Mouse (Mus musculus): ENCODE measurements around the gene Slit3. TPM values are rescaled to one million over a fixed set of nuclear protein-coding genes. Genes with fewer than 3 reads are reported as not detected.

Gene Slit3
- polyA plus RNA-seq, 1 experiment from 2014 or later, result 5.9 TPM

DNA sequence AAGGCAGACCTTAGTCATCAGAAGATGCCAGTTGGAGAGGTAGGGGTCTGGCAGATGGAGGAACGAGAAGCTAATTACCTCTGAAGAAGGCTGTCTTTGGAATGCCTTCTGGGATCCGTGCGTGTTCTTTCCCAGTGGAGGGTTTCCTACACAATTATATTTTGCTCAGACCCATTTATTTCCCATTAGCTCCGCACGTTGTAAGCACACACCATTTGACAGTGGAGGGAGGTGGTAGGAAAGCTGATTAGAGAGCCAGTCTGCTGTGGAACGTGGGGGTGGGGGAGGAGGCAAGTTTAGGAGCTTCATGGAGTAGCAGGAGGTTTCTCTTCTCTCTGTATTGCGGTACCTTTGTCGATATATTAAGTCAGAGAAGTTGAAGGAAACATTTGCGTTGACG is 530.3 kb downstream of the Slit3 start:
- H3K27ac ChIP-seq (ENCODE audit: low read length), result no peak overlapping the region
- H3K4me3 ChIP-seq (ENCODE audit: low read length), result no peak overlapping the region
- no peak overlapping the region for H3K4me2 ChIP-seq (ENCODE audit: low read depth, low read length)
- no peak overlapping the region for H3K9ac ChIP-seq (ENCODE audit: low read depth, low read length)
- H3K36me3 ChIP-seq (ENCODE audit: control insufficient read depth, insufficient read depth, low read length), result no peaks in the 10 kb centered on the region
- 89% methylated on average over 10 of the region's 10 CpGs for WGBS
- H3K9me3 ChIP-seq (ENCODE audit: control insufficient read depth, low read length), result no peaks in the 10 kb centered on the region
- H3K4me1 ChIP-seq (ENCODE audit: control insufficient read depth, insufficient read depth, low read length), result no peaks in the 10 kb centered on the region
- no peaks in the 10 kb centered on the region for H3K27me3 ChIP-seq (replicated peaks; ENCODE audit: control insufficient read depth, insufficient read depth, low read length)
- no peak for ATAC-seq

DNA sequence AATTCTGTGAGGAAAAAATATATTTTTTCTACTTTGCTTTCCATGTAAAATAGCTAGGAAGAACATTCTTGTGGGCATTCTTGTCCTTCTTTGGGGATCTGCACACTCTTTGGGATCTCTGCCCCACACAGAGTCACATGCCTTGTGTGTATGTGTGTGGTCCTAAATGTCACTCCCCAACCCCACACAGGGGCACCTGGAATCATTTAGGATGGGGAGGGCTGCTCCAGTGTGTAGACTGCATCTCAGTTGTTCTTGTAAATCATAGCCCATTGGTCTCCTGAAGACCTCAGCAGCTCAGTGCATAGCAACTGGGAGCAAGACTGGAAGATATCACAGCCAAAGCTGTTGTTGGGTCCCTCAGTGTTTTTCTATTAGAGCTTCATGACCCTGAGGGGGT is 534.8 kb downstream of the Slit3 start:
- Histone ChIP-seq H3K4me2 (ENCODE audit: low read depth, low read length) (no peak overlapping the region), H3K4me1 (ENCODE audit: control insufficient read depth, insufficient read depth, low read length) (no peaks in the 10 kb centered on the region), H3K27ac (ENCODE audit: low read length) (no peak overlapping the region), H3K9ac (ENCODE audit: low read depth, low read length) (no peak overlapping the region), H3K27me3 (replicated peaks; ENCODE audit: control insufficient read depth, insufficient read depth, low read length) (no peaks in the 10 kb centered on the region), H3K4me3 (ENCODE audit: low read length) (no peak overlapping the region), H3K9me3 (ENCODE audit: control insufficient read depth, low read length) (no peaks in the 10 kb centered on the region), H3K36me3 (ENCODE audit: control insufficient read depth, insufficient read depth, low read length) (no peaks in the 10 kb centered on the region)
- ATAC-seq, result no peak

DNA sequence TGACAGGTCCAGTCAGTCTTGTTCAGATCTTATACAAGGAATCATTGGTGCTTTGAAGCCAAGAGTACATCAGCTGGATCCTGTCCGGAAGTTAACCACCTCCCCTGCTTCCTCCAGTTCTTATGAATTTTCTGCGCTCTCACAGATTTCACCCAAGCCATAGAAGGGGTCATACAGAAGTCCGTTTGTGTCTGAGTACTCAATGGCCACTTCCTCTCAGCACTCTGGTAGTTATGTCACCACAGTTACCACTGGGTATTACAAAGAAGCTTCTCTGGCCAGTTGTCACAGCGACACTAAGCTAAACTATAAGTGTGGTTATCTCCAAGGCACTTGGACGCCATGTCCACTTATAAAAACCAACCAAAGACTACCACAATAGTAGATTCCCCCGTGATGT is 536.6 kb downstream of the Slit3 start:
- no peak overlapping the region for H3K4me3 ChIP-seq (ENCODE audit: low read length)
- no peaks in the 10 kb centered on the region for H3K9me3 ChIP-seq (ENCODE audit: control insufficient read depth, low read length)
- no peak overlapping the region for H3K9ac ChIP-seq (ENCODE audit: low read depth, low read length)
- no peak overlapping the region for H3K27ac ChIP-seq (ENCODE audit: low read length)
- H3K36me3 ChIP-seq (ENCODE audit: control insufficient read depth, insufficient read depth, low read length), result no peaks in the 10 kb centered on the region
- no peak for ATAC-seq
- H3K4me2 ChIP-seq (ENCODE audit: low read depth, low read length), result no peak overlapping the region
- H3K4me1 ChIP-seq (ENCODE audit: control insufficient read depth, insufficient read depth, low read length), result no peaks in the 10 kb centered on the region
- 82% methylated on average over 6 of the region's 6 CpGs for WGBS
- H3K27me3 ChIP-seq (replicated peaks; ENCODE audit: control insufficient read depth, insufficient read depth, low read length), result no peaks in the 10 kb centered on the region

DNA sequence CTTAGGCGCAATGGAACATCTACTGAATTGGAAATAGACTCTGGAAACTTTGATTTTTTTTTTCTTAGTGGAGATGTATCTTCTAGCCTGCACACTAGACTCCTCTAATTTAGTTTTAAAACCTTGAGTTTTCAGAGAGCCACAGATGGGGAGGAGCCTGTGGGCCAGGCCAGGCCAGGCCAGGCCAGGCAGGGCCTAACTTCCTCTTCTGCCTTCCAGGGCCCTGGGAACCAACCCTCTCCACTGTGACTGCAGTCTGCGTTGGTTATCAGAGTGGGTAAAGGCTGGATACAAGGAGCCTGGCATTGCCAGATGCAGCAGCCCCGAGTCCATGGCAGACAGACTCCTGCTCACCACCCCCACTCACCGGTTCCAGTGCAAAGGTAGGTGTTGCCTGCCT is 539.9 kb downstream of the Slit3 start:
- ATAC-seq, result no peak
- no peaks in the 10 kb centered on the region for H3K36me3 ChIP-seq (ENCODE audit: control insufficient read depth, insufficient read depth, low read length)
- H3K9ac ChIP-seq (ENCODE audit: low read depth, low read length), result no peak overlapping the region
- H3K27me3 ChIP-seq (replicated peaks; ENCODE audit: control insufficient read depth, insufficient read depth, low read length), result no peaks in the 10 kb centered on the region
- H3K4me1 ChIP-seq (ENCODE audit: control insufficient read depth, insufficient read depth, low read length), result no peaks in the 10 kb centered on the region
- no peak overlapping the region for H3K27ac ChIP-seq (ENCODE audit: low read length)
- no peaks in the 10 kb centered on the region for H3K9me3 ChIP-seq (ENCODE audit: control insufficient read depth, low read length)
- no peak overlapping the region for H3K4me2 ChIP-seq (ENCODE audit: low read depth, low read length)
- H3K4me3 ChIP-seq (ENCODE audit: low read length), result no peak overlapping the region
- WGBS, result 89% methylated on average over 4 of the region's 4 CpGs

DNA sequence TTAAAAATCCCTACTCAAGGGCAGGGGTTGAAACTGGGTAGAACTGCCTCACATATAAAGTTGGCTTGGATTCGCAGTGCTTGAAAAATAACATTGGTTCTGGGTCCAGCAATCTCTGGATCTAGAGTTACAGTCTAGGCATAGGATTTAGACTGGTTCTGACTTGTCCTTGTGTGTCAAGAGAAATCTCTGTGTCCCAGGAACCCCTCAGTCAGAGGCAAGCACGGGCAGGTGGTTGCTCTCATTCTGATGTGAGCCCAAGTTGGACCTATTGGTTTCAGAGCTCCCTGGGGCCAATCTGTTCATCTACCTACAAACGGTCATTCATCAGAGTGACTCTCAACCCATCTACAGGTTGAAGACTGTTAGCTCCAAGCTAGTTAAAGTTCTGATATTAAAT is 541.9 kb downstream of the Slit3 start:
- H3K27ac ChIP-seq (ENCODE audit: low read length), result no peak overlapping the region
- WGBS, result 88% methylated on average over 3 of the region's 3 CpGs
- H3K27me3 ChIP-seq (replicated peaks; ENCODE audit: control insufficient read depth, insufficient read depth, low read length), result no peaks in the 10 kb centered on the region
- no peaks in the 10 kb centered on the region for H3K9me3 ChIP-seq (ENCODE audit: control insufficient read depth, low read length)
- ATAC-seq, result no peak
- H3K36me3 ChIP-seq (ENCODE audit: control insufficient read depth, insufficient read depth, low read length), result no peaks in the 10 kb centered on the region
- H3K4me1 ChIP-seq (ENCODE audit: control insufficient read depth, insufficient read depth, low read length), result no peaks in the 10 kb centered on the region
- no peak overlapping the region for H3K4me3 ChIP-seq (ENCODE audit: low read length)
- no peak overlapping the region for H3K9ac ChIP-seq (ENCODE audit: low read depth, low read length)
- no peak overlapping the region for H3K4me2 ChIP-seq (ENCODE audit: low read depth, low read length)

DNA sequence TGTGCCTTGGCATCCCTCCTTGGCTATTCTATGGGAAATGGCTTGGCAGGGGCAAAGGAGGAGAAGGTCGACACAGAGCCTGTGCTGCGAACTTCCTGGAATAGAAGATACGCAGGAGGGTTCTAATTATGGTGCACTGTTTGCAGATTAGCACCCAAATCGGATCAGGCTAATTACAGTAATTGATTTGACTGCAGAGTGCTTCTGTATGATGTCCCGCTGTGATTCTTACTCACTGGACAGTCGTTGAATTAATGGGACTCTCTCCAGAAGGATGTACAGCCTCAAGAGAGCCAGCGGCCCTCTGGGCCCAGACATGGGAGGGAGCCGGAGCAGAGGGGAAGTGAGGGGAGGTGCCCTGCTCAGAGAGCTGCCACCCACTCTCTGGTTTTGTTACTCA is 542.6 kb downstream of the Slit3 start:
- ATAC-seq, result peak; percentile 11; the same call in 1 of the 2 replicates
- Histone ChIP-seq H3K9me3 (ENCODE audit: control insufficient read depth, low read length) (no peaks in the 10 kb centered on the region), H3K36me3 (ENCODE audit: control insufficient read depth, insufficient read depth, low read length) (no peaks in the 10 kb centered on the region), H3K4me1 (ENCODE audit: control insufficient read depth, insufficient read depth, low read length) (no peaks in the 10 kb centered on the region), H3K9ac (ENCODE audit: low read depth, low read length) (no peak overlapping the region), H3K27me3 (replicated peaks; ENCODE audit: control insufficient read depth, insufficient read depth, low read length) (no peaks in the 10 kb centered on the region), H3K4me2 (ENCODE audit: low read depth, low read length) (no peak overlapping the region), H3K27ac (ENCODE audit: low read length) (no peak overlapping the region), H3K4me3 (ENCODE audit: low read length) (no peak overlapping the region)
- 71% methylated on average over 8 of the region's 8 CpGs for WGBS

DNA sequence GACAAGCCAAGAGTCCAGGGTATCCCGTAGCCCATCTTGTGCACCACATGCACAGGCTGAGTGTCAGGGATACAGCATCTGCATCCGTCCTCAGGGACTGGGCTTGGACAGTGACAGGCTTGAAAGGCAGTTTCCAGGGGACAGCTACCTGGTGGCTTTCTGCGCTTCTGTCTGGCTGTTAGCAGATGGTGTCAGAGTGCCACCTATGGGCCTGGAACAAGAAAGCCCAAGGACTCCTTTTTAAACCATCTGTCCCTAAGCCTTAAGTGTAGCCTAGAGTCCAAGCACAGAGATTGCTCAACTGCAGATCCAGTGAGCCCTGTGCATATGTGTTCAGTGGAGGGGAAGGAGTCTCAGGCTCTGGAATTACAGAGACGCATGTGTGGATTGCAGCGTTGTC is 544.0 kb downstream of the Slit3 start:
- peak; percentile 34 for ATAC-seq
- Histone ChIP-seq H3K4me1 (ENCODE audit: control insufficient read depth, insufficient read depth, low read length) (no peaks in the 10 kb centered on the region), H3K27ac (ENCODE audit: low read length) (no peak overlapping the region), H3K9ac (ENCODE audit: low read depth, low read length) (no peak overlapping the region), H3K36me3 (ENCODE audit: control insufficient read depth, insufficient read depth, low read length) (no peaks in the 10 kb centered on the region), H3K9me3 (ENCODE audit: control insufficient read depth, low read length) (no peaks in the 10 kb centered on the region), H3K27me3 (replicated peaks; ENCODE audit: control insufficient read depth, insufficient read depth, low read length) (no peaks in the 10 kb centered on the region), H3K4me3 (ENCODE audit: low read length) (no peak overlapping the region), H3K4me2 (ENCODE audit: low read depth, low read length) (no peak overlapping the region)
- WGBS, result 59% methylated on average over 5 of the region's 5 CpGs

DNA sequence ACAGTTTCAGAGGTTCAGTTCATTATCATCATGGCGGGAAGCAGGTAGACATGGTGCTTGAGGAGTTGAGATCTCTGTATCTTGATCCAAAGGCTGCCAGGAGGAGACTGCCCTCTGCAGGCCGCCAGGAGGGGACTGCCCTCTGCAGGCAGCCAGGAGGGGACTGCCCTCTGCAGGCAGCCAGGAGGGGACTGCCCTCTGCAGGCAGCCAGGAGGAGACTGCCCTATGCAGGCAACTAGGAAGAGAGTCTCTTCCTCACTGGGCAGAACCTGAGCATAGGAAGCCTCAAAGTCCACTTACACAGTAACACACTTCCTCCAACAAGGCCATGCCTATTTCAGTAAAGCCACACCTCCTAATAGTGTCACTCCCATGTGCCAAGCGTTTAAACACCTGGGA is 546.4 kb downstream of the Slit3 start:
- Histone ChIP-seq H3K4me1 (ENCODE audit: control insufficient read depth, insufficient read depth, low read length) (no peaks in the 10 kb centered on the region), H3K27me3 (replicated peaks; ENCODE audit: control insufficient read depth, insufficient read depth, low read length) (no peaks in the 10 kb centered on the region), H3K36me3 (ENCODE audit: control insufficient read depth, insufficient read depth, low read length) (no peaks in the 10 kb centered on the region), H3K4me2 (ENCODE audit: low read depth, low read length) (no peak overlapping the region), H3K27ac (ENCODE audit: low read length) (no peak overlapping the region), H3K9me3 (ENCODE audit: control insufficient read depth, low read length) (no peaks in the 10 kb centered on the region), H3K4me3 (ENCODE audit: low read length) (no peak overlapping the region), H3K9ac (ENCODE audit: low read depth, low read length) (no peak overlapping the region)
- ATAC-seq, result peak; percentile 52
- WGBS, result 55% methylated on average over 3 of the region's 3 CpGs

DNA sequence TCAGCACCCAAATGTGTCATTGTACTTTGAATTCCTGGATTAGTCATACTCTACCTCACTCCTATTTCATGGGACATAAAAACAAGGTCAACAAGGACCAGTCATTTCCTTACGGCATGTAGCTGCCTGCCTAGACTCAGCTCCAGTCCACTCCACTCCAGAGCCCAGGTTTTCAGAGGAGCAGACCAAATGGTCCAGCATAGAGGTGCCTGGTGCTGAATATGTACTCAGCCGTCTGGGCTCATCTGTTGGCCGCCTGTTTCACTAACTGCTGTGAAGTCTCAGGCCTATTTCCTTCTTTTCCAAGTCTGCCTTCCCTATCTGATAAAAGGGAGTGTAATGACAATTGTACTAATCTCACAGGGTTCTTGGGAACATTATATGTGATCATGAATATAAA is 547.1 kb downstream of the Slit3 start:
- Histone ChIP-seq H3K27me3 (replicated peaks; ENCODE audit: control insufficient read depth, insufficient read depth, low read length) (no peaks in the 10 kb centered on the region), H3K4me1 (ENCODE audit: control insufficient read depth, insufficient read depth, low read length) (no peaks in the 10 kb centered on the region), H3K4me2 (ENCODE audit: low read depth, low read length) (no peak overlapping the region), H3K4me3 (ENCODE audit: low read length) (no peak overlapping the region), H3K9ac (ENCODE audit: low read depth, low read length) (no peak overlapping the region), H3K9me3 (ENCODE audit: control insufficient read depth, low read length) (no peaks in the 10 kb centered on the region), H3K36me3 (ENCODE audit: control insufficient read depth, insufficient read depth, low read length) (no peaks in the 10 kb centered on the region), H3K27ac (ENCODE audit: low read length) (no peak overlapping the region)
- peak; percentile 53 for ATAC-seq
- WGBS, result 33% methylated on average over 3 of the region's 3 CpGs

DNA sequence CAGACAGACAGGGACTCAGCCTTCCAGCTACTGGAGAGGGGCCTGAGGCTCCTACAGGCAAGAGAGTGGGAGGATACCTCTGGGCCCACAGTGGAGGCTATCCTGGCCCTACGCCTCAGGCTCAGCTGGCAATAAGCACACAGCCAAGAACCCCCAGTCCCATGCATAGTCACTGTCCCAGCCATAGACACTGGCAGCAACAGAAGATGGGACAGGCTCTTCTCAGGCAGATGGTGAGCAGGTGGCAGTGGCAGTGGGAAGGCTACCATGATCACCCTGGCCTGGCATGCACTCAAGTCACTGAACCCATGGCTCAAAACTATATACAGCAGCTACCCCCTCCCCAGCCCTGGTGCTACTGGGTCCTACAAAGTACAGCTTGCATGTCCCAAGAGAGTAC is 547.7 kb downstream of the Slit3 start:
- H3K36me3 ChIP-seq (ENCODE audit: control insufficient read depth, insufficient read depth, low read length), result no peaks in the 10 kb centered on the region
- H3K4me3 ChIP-seq (ENCODE audit: low read length), result no peak overlapping the region
- no peaks in the 10 kb centered on the region for H3K9me3 ChIP-seq (ENCODE audit: control insufficient read depth, low read length)
- WGBS, result 67% methylated on average over 1 of the region's 1 CpGs
- H3K9ac ChIP-seq (ENCODE audit: low read depth, low read length), result no peak overlapping the region
- ATAC-seq, result no peak
- no peak overlapping the region for H3K4me2 ChIP-seq (ENCODE audit: low read depth, low read length)
- H3K27ac ChIP-seq (ENCODE audit: low read length), result no peak overlapping the region
- H3K4me1 ChIP-seq (ENCODE audit: control insufficient read depth, insufficient read depth, low read length), result no peaks in the 10 kb centered on the region
- H3K27me3 ChIP-seq (replicated peaks; ENCODE audit: control insufficient read depth, insufficient read depth, low read length), result no peaks in the 10 kb centered on the region

All from intestine, embryonic 16.5 days (tissue).